Mouse (Mus musculus) liver, postnatal 0 days (tissue): ENCODE data around the gene Ankrd44.

Source experiments
- CTCF ChIP-seq: sonication (generic); IDR thresholded peaks from 2 replicates; pipeline ENCODE4 v1.5.1; 2016; ENCODE audit warnings: antibody characterized with exemption, low read depth
- EP300 ChIP-seq: IDR thresholded peaks from 2 replicates; pipeline ENCODE4 v1.6.1; 2016; ENCODE audit warnings: antibody characterized with exemption, low read depth, mild to moderate bottlenecking

DNA sequence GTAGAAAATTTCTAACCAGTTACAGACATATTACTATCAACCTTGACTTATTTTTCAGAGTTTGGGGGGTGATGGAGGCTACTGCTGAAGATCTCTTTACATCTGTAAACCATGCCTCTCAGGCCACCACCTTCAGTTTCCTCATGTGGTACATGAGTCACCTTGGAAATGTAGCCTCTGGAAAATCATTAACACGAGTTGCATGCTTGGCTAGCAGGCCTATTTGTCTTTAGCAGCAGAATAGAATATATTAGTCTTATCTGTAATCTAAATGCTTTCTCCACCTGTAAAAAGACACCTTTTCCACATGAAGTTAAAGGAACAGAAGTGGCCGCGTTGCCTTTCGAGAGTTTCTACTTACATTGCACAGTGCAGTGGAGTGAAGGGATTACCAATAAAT is 267.6 kb downstream of the Ankrd44 start:
- TF ChIP-seq EP300 (no peak), CTCF (no peak)
